Mouse (Mus musculus) gastrocnemius, adult 18-20 months (tissue): ENCODE measurements around the gene Dnttip2. TPM values are rescaled to one million over a fixed set of nuclear protein-coding genes. Genes with fewer than 3 reads are reported as not detected.
A peak's percentile ranks its signal among the peaks of the same experiment; 100 is the strongest.

ENCODE experiments used
- DNase-seq: peaks from one replicate; pipeline ENCODE4 v3.0.0; 2021; ENCODE audit warnings: low spot score
- microRNA-seq: library from miRNA; unstranded; fragments of <30 nt; microRNA quantifications from one replicate; pipeline ENCODE4 v1.2.0, GENCODE M21; 2021
- total RNA-seq, 2 experiments: library from RNA; stranded (reverse); gene quantifications; 2 replicates each; pipeline ENCODE4 v1.2.3; 2021

Gene Dnttip2
- total RNA-seq, 2 experiments from 2014 or later: 27.2 to 28.4 TPM

DNA sequence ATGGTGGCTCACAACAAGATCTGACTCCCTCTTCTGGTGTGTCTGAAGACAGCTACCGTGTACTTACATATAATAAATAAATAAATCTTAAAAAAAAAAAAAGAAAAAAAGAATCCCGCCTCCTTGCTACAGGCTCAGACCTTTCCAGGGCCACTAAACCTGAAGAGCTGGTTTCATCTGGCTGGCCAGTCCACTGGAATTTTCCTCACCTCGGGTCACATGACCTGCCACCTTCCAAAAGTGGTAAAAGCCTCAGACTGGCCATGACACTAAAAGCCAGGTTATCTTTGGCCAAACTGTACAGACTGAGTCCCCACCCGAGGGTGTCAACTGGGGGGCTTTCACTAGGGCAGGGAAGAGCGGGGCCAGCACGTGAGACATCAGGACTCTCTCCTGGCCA lies 49.7 kb downstream of the Dnttip2 start:
- DNase-seq: no peak

DNA sequence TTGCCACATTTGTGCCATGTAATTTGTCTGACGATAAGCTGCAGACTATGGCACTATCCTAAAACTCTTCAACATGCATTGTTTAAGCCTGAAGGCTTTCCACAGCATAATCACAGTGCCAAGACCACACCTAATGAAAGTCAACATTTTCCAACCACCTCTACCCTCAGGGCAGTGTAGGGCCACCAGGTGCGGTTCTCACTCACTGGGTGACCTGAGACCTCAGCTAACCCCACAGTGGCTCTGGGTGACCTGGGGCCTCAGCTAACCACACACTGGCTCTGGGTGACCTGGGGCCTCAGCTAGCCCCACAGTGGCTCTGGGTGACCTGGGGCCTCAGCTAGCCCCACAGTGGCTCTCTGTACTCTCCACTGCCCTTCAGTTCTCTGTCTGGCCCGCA lies 50.3 kb downstream of the Dnttip2 start:
- DNase-seq: no peak

DNA sequence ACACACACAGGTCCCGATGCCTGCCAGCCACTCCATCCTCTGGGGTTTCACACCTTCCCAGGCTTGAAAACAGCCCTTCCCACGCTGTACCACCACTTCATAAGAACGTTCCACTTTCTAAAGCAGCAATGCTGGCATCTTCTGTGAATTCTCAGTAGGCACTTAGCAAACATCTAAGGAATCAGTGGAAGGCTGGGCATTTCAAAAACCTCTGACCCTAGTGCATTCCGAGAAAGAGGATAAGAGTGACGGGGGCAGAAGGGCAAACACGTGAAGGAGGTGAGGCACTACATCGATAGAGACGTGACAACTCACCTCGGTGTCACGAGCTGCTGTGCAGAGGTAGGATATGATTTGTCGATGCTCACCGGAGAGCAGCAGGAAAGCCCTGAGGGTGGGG lies 56.3 kb downstream of the Dnttip2 start:
- no peak for DNase-seq

DNA sequence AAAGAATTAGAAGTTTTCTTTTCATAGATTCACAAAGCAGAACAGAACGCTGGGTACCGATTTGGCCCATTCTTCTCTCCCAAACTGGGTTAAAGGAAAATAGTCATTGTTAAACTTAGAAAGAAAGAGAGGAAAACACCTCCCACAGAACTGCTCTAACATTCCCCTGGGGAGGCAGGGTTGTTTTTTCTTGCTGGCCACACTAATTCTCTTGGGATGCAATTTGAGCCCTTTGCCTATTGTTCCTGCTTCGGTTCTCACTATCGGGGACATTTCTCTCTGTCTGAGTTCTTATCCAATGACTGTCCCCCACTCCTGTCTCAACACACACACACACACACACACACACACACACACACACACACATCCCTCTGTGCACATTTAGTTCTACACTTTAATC lies 59.3 kb downstream of the Dnttip2 start:
- no peak for DNase-seq

DNA sequence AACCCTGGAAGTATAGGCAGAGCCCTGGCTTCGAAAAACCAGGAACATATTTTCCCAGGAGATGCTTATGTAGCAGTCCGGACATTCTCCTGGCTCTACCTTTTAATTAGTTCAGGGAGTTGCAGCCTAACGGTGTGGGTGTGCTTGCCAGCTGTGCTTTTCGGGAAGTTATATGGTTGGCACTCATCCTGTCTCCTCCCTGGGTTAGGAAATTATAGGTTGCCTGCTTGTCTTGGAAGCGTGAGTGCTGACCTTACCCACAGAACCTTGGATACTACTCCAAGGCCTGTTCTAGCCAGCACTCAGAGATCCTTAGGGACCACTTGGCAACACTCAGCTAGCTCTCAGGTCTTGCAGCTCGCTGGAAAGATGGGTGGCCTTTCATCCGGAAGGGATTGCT lies 59.7 kb downstream of the Dnttip2 start:
- DNase-seq: peak; percentile 30

DNA sequence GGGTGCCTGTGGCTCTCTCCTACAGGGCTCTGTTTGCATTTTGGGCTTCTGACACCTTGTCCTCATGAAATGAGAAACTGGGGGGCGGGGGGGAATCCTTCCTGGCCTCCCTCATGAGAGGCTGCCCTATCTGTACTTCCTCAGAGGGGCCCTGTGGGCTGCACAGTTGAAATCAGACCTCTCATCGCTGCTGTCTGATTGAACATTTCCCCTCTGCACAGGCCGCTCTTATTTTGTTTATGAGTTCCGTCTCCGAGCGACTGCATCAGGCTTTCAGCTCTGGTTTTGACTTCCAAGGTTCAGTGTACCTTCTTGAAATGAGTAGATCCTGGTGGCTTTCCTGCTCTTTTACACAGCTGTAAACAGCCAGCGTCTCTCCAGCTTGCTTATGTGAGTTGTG lies 60.2 kb downstream of the Dnttip2 start:
- DNase-seq: no peak

Small RNAs within 50 kb of the gene (microRNA-seq; reads per million reads assigned to microRNA genes)
- gene Gm22903 (not detected), gene Mir760 (1.7 reads per million)

Other genes with a start within 250 kb of the Dnttip2 start
- under 1 TPM; 0.53 to 0.62 TPM for gene Abca4, start 229.9 kb upstream of the Dnttip2 start, total RNA-seq
- gene Gclm, start 28.8 kb upstream of the Dnttip2 start, total RNA-seq: 10 to 100 TPM; 24.6 to 31.9 TPM
- 1 to 10 TPM; 3.0 to 8.3 TPM for gene Bcar3, start 19.7 kb downstream of the Dnttip2 start, total RNA-seq